Mouse (Mus musculus): Measurements from ENCODE around the gene Lsm12. TPM values are rescaled to one million over a fixed set of nuclear protein-coding genes. Genes with fewer than 3 reads are reported as not detected.

Gene Lsm12
- polyA plus RNA-seq, 1 experiment, result 93.7 TPM

DNA sequence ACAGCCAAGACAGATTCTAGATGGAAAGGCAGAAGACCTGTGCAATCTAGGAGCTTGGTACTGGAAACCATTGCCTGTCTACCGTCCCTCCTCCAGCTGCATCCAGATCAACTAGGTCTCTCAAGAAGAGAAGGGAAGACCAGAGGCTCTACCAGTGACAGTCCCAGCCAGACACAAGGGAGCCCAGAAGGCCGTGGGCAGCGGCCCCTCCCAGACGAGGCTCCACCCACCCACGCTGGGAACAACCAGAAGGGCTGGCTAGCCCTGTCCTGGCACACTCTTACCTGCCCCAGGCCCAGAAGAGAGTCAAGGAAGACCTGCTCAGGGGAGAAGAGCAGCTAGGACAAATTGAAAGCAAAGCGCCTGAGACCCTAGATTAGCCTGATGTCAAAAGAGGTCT, 35.4 kb upstream of the Lsm12 start:
- H3K4me3 ChIP-seq (ENCODE audit: insufficient read depth, low read depth, low read length), result no peak overlapping the region
- peak overlapping the region; percentile 81 for H3K27ac ChIP-seq (replicated peaks; ENCODE audit: low read depth, low read length)
- H3K4me1 ChIP-seq (ENCODE audit: control insufficient read depth, insufficient read depth, insufficient read length, low read length), result peaks cover 79% of the 10 kb centered on the region

- no peak overlapping the region for H3K4me3 ChIP-seq (ENCODE audit: insufficient read depth, low read depth, low read length)
- H3K4me1 ChIP-seq (ENCODE audit: control insufficient read depth, insufficient read depth, insufficient read length, low read length), result peaks cover 80% of the 10 kb centered on the region
- H3K27ac ChIP-seq (replicated peaks; ENCODE audit: low read depth, low read length), result peak overlapping the region; percentile 81
Measured at GRCm38 (mm10) chr11:102219994-102220346, 34.9 kb upstream of the Lsm12 start.

- peaks cover 80% of the 10 kb centered on the region for H3K4me1 ChIP-seq (ENCODE audit: control insufficient read depth, insufficient read depth, insufficient read length, low read length)
- peak overlapping the region; percentile 81 for H3K27ac ChIP-seq (replicated peaks; ENCODE audit: low read depth, low read length)
- H3K4me3 ChIP-seq (ENCODE audit: insufficient read depth, low read depth, low read length), result no peak overlapping the region
Measured at GRCm38 (mm10) chr11:102219247-102219993, 34.3 kb upstream of the Lsm12 start.

GRCm38 (mm10) chr11:102218783-102219182, 33.7 kb upstream of the Lsm12 start:
- peak overlapping the region; percentile 81 for H3K27ac ChIP-seq (replicated peaks; ENCODE audit: low read depth, low read length)
- H3K4me1 ChIP-seq (ENCODE audit: control insufficient read depth, insufficient read depth, insufficient read length, low read length), result peaks cover 82% of the 10 kb centered on the region
- H3K4me3 ChIP-seq (ENCODE audit: insufficient read depth, low read depth, low read length), result peak overlapping the region; percentile 51

- Histone ChIP-seq H3K4me3 (ENCODE audit: insufficient read depth, low read depth, low read length) (peak overlapping the region; percentile 51), H3K27ac (replicated peaks; ENCODE audit: low read depth, low read length) (peak overlapping the region; percentile 67), H3K4me1 (ENCODE audit: control insufficient read depth, insufficient read depth, insufficient read length, low read length) (peaks cover 80% of the 10 kb centered on the region)
Measured at GRCm38 (mm10) chr11:102217876-102218430, 32.9 kb upstream of the Lsm12 start.

GRCm38 (mm10) chr11:102217396-102217795, 32.3 kb upstream of the Lsm12 start:
- H3K4me3 ChIP-seq (ENCODE audit: insufficient read depth, low read depth, low read length), result peak overlapping the region; percentile 51
- peak overlapping the region; percentile 67 for H3K27ac ChIP-seq (replicated peaks; ENCODE audit: low read depth, low read length)

GRCm38 (mm10) chr11:102216886-102217240, 31.8 kb upstream of the Lsm12 start:
- peaks cover 74% of the 10 kb centered on the region for H3K4me1 ChIP-seq (ENCODE audit: control insufficient read depth, insufficient read depth, insufficient read length, low read length)
- H3K27ac ChIP-seq (replicated peaks; ENCODE audit: low read depth, low read length), result peak overlapping the region; percentile 67
- H3K4me3 ChIP-seq (ENCODE audit: insufficient read depth, low read depth, low read length), result peak overlapping the region; percentile 51

More at GRCm38 (mm10) chr11:102217396-102217795, 32.3 kb upstream of the Lsm12 start:
- peaks cover 78% of the 10 kb centered on the region for H3K4me1 ChIP-seq (ENCODE audit: control insufficient read depth, insufficient read depth, insufficient read length, low read length)

DNA sequence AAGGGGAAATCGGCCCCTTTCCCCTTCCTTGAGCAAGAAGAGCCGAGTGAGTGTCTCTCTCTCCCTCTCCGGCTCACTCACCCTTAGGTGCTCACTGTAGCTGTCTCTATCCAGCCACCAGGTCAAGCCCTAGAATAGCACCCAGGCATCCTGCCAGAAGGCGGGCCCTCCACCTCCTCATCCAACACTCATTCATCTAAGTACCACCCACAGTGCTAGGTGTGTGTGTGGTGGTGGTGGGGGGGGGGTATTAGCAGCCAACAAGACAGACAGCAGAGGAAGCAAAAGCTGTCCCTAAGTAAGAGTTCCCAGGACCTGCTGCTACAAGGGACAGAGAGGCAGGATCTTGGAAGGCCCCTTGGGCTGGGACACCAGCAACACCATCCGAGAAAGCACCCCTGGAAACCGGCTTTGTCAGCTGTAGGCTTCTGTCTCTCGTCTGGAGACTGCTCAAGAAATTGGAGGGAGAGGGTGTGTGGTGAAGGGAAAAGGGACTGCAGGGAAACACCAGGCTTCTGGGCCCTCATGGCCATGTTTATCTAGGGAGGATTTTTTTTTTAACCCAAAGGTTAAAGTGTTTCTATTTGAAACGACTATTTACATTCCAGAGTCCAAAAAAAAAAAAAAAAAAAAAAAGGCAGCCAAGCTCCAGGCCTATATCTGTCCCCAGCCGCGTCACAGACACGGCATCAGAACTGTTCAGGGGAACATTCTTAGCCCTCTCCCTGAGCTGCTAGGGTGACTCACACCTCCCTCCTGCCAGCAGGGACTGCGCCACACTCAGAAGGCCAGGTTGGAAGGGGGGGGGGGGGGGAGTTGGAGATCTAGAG, 31.2 kb upstream of the Lsm12 start:
- peak overlapping the region; percentile 58; the same call in 1 of the 2 replicates for H3K27ac ChIP-seq (replicated peaks; ENCODE audit: low read depth, low read length)
- 0 out of 2 replicates have a peak overlapping the region, but pooled peaks have one; percentile 0 for H3K4me3 ChIP-seq (ENCODE audit: insufficient read depth, low read depth, low read length)
- H3K4me1 ChIP-seq (ENCODE audit: control insufficient read depth, insufficient read depth, insufficient read length, low read length), result peaks cover 69% of the 10 kb centered on the region

DNA sequence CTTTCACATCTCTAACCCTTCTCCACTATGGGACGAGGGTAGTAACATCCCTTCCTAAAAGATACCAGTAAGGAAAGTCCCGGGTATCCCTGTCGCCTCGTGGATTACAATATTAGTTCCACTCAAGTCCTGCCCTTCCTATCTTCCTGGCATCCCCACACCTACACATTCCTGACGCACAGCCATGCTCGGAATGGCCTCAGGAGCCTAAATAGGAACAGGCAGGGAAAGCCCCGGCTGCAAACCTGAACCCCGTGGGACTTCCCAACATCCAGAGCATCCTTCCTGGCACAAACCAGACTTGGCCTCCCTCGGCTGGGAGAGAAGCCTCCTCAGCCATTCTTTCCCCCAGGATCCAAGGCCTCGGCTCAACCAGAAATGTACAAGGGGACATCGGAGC, 30.4 kb upstream of the Lsm12 start:
- Histone ChIP-seq H3K4me1 (ENCODE audit: control insufficient read depth, insufficient read depth, insufficient read length, low read length) (peaks cover 62% of the 10 kb centered on the region), H3K4me3 (ENCODE audit: insufficient read depth, low read depth, low read length) (0 out of 2 replicates have a peak overlapping the region, but pooled peaks have one; percentile 0), H3K27ac (replicated peaks; ENCODE audit: low read depth, low read length) (no peak overlapping the region)

GRCm38 (mm10) chr11:102214430-102215156, 29.5 kb upstream of the Lsm12 start:
- Histone ChIP-seq H3K4me1 (ENCODE audit: control insufficient read depth, insufficient read depth, insufficient read length, low read length) (peaks cover 59% of the 10 kb centered on the region), H3K4me3 (ENCODE audit: insufficient read depth, low read depth, low read length) (no peak overlapping the region), H3K27ac (replicated peaks; ENCODE audit: low read depth, low read length) (no peak overlapping the region; the same call in 1 of the 2 replicates)

DNA sequence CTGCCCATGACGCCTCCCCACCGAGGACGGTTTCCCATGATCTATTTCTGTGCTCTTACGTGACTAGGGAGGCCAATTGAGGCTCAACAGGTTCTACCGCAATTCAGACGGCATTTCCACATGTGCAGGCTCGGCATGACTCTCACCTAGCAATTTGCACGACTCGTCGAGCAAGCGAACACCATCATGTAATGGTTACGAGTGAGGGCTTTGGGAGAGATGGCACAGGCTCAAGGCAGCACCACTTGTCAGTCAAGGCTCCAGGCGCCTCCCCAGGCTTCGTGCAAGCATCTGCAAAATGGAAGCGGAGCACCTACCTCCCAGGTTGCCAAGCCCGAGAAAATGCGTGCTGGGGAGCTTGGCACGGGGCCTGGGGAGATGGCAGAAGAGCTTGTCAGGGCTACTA, 26.8 kb upstream of the Lsm12 start:
- no peak overlapping the region for H3K4me3 ChIP-seq (ENCODE audit: insufficient read depth, low read depth, low read length)
- peaks cover 58% of the 10 kb centered on the region for H3K4me1 ChIP-seq (ENCODE audit: control insufficient read depth, insufficient read depth, insufficient read length, low read length)
- H3K27ac ChIP-seq (replicated peaks; ENCODE audit: low read depth, low read length), result no peak overlapping the region

GRCm38 (mm10) chr11:102211011-102211410, 25.9 kb upstream of the Lsm12 start:
- H3K4me3 ChIP-seq (ENCODE audit: insufficient read depth, low read depth, low read length), result no peak overlapping the region
- peak overlapping the region; percentile 4; the same call in 1 of the 2 replicates for H3K27ac ChIP-seq (replicated peaks; ENCODE audit: low read depth, low read length)
- H3K4me1 ChIP-seq (ENCODE audit: control insufficient read depth, insufficient read depth, insufficient read length, low read length), result peaks cover 52% of the 10 kb centered on the region

GRCm38 (mm10) chr11:102210185-102210584, 25.1 kb upstream of the Lsm12 start:
- H3K4me3 ChIP-seq (ENCODE audit: insufficient read depth, low read depth, low read length), result no peak overlapping the region
- H3K27ac ChIP-seq (replicated peaks; ENCODE audit: low read depth, low read length), result peak overlapping the region; percentile 24; the same call in 1 of the 2 replicates
- peaks cover 44% of the 10 kb centered on the region for H3K4me1 ChIP-seq (ENCODE audit: control insufficient read depth, insufficient read depth, insufficient read length, low read length)

DNA sequence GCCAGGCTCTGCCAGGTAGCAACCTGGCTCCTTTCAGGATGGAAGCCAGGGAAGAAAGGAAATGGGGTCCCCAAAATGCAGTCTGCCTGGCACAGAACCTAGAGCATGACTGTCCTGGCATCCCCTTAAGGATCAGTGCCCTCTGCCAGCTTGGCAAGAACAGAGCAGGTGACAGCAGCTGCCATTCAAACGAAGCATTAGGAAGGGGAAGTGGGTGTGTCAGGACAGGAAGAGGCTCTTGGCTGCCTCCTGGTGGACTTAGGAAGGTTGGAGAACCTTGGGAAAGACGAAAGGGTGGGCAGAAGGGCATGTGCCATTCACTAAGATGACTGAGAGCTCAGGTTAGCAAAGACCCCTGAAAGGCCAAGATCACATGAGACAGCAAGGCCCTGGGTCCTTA, 24.6 kb upstream of the Lsm12 start:
- Histone ChIP-seq H3K27ac (replicated peaks; ENCODE audit: low read depth, low read length) (peak overlapping the region; percentile 24; the same call in 1 of the 2 replicates), H3K4me1 (ENCODE audit: control insufficient read depth, insufficient read depth, insufficient read length, low read length) (peaks cover 40% of the 10 kb centered on the region), H3K4me3 (ENCODE audit: insufficient read depth, low read depth, low read length) (no peak overlapping the region)

DNA sequence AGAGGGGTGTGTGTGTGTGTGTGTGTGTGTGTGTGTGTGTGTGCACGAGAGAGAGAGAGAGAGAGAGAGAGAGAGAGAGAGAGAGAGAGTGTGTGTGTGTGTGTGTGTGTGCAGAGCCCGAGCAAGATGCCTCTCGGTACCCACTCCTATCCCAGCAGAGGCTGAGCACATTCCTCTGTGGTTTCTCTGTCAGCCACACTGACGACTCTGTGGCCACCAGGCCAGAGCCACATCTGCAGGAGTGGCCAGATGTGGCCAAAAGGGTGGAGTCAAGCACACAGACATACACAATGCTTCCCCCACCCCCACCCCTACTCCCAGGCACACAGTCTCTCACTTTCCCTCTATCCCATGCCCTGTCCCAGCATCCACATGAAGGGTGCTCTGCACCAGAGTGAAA, 23.8 kb upstream of the Lsm12 start:
- Histone ChIP-seq H3K4me1 (ENCODE audit: control insufficient read depth, insufficient read depth, insufficient read length, low read length) (peaks cover 33% of the 10 kb centered on the region), H3K4me3 (ENCODE audit: insufficient read depth, low read depth, low read length) (no peak overlapping the region), H3K27ac (replicated peaks; ENCODE audit: low read depth, low read length) (no peak overlapping the region)

Measured in brown adipose tissue, adult 24 weeks (tissue).